Comparison of ENCODE assay signal across 8 mouse cellular contexts in genomic region chr7:131075956-131076355, GRCm38 (mm10). TPM values are rescaled to one million over a fixed set of nuclear protein-coding genes. Genes with fewer than 3 reads are reported as not detected.
DNase-seq lines count a peak whose midpoint lies in the region; TF ChIP-seq lines count a peak whose summit lies in the region.

No protein-coding gene starts in this region.

- DNase-seq in kidney, postnatal 10 days: peak; percentile 46
- no peak for DNase-seq in kidney, adult 18-20 months
- DNase-seq in A20 (ENCODE audit: low read depth, low spot score): peak; percentile 23
- DNase-seq in embryo, embryonic 10 days (ENCODE audit: low spot score): peak; percentile 35
- peak; percentile 50 for DNase-seq in retina, postnatal 1 day
- no peak for DNase-seq in kidney, postnatal 14 days
- DNase-seq in heart, adult 8-10 months (ENCODE audit: low spot score): no peak

- H3K4me1 ChIP-seq in E14TG2a.4 (replicated peaks; ENCODE audit: low read depth, low read length): no peaks in the 10 kb centered on the region

- H3K4me3 ChIP-seq in E14TG2a.4 (replicated peaks; ENCODE audit: low read length): no peak overlapping the region

- no peaks in the 10 kb centered on the region for H3K27me3 ChIP-seq in E14TG2a.4 (ENCODE audit: insufficient read depth, low read length)

- no peaks in the 10 kb centered on the region for H3K36me3 ChIP-seq in E14TG2a.4 (ENCODE audit: insufficient read depth, low read length)

- TF ChIP-seq CTCF in E14TG2a.4 (conservative IDR thresholded peaks at IDR 0.05; ENCODE audit: low read length): peak; percentile 38

- no peaks in the 10 kb centered on the region for H3K9me3 ChIP-seq in E14TG2a.4 (ENCODE audit: low read length)

RNA-seq across cellular contexts. Expression of gene Dmbt1, which starts 44.1 kb away (rescaled TPM):
- under 1 TPM in 1 of 4 experiments, not detected in 3; 0.09 TPM for total RNA-seq in heart, adult 8-10 months (2022)

Comparison
In these comparisons a context has a peak if more than half of its experiments do, and no peak if none do; other contexts are left out.
1. DNase-seq: peak in kidney, postnatal 10 days (single experiment), A20 (single experiment), embryo, embryonic 10 days (single experiment) and retina, postnatal 1 day (single experiment); none in kidney, adult 18-20 months (single experiment), kidney, postnatal 14 days (single experiment) and heart, adult 8-10 months (single experiment).